27 mouse cellular contexts compared by ENCODE assay signal in the genomic region with DNA sequence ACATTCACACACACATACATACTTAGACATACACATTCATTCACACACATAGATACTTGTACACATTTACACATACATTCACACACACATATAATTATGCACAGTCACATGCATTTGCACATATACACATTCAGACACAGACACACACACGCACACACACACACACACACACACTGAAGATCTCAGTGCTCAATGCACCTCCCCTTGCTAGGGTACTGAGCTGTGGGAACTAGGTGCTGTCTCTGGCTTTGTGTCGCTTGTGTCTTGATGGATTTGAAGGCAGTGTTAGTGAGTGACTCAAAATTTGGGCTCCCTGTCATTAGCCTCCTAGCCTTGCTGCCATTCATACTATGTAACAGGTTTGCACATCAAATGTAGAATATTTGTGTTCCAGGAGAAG.
"Had no signal": no experiment of that assay in that cellular context is flagged by ENCODE, and none has a peak within 500 bp of the region (broad histone marks: within the 10 kb centered on the region; RNA-seq: fewer than 3 reads in every experiment).

No protein-coding gene starts in this region.

- H3K27ac ChIP-seq: embryonic facial prominence, embryonic 10.5 days; embryonic facial prominence, embryonic 12.5 days; embryonic facial prominence, embryonic 13.5 days; embryonic facial prominence, embryonic 15.5 days; forebrain, embryonic 10.5 days; forebrain, embryonic 12.5 days; forebrain, embryonic 13.5 days; forebrain, embryonic 15.5 days; gastrocnemius, adult 2 months had no signal

- H3K4me1 ChIP-seq: embryonic facial prominence, embryonic 10.5 days; embryonic facial prominence, embryonic 12.5 days; embryonic facial prominence, embryonic 13.5 days; embryonic facial prominence, embryonic 15.5 days; forebrain, embryonic 10.5 days; forebrain, embryonic 12.5 days; forebrain, embryonic 13.5 days; forebrain, embryonic 15.5 days had no signal

- H3K4me3 ChIP-seq: embryonic facial prominence, embryonic 10.5 days; embryonic facial prominence, embryonic 12.5 days; embryonic facial prominence, embryonic 13.5 days; embryonic facial prominence, embryonic 15.5 days; erythroblast, embryonic 14.5 days; forebrain, embryonic 10.5 days; forebrain, embryonic 12.5 days; forebrain, embryonic 13.5 days; forebrain, embryonic 15.5 days; gastrocnemius, adult 2 months had no signal

- DNase-seq: cerebellum, adult 2 months; cerebellum, adult 8-10 months; cerebellum, adult 9-10 months; cerebellum, adult 9-11 months; cerebellum, postnatal 10 days; cerebellum, postnatal 14 days; cerebellum, postnatal 25 days; cerebellum, postnatal 36 days; embryo, embryonic 11 days; forebrain, postnatal 0 days; gastrocnemius, adult 2 months; gastrocnemius, postnatal 10 days; gastrocnemius, postnatal 14 days; gastrocnemius, postnatal 25 days; gastrocnemius, postnatal 36 days; heart, adult 18-20 months had no signal

- H3K4me2 ChIP-seq: embryonic facial prominence, embryonic 12.5 days; embryonic facial prominence, embryonic 13.5 days; embryonic facial prominence, embryonic 15.5 days; forebrain, embryonic 12.5 days; forebrain, embryonic 13.5 days; forebrain, embryonic 15.5 days had no signal

- H3K27me3 ChIP-seq: embryonic facial prominence, embryonic 12.5 days; embryonic facial prominence, embryonic 13.5 days; embryonic facial prominence, embryonic 15.5 days; forebrain, embryonic 12.5 days; forebrain, embryonic 13.5 days; forebrain, embryonic 15.5 days had no signal

- H3K9me3 ChIP-seq: embryonic facial prominence, embryonic 10.5 days; embryonic facial prominence, embryonic 12.5 days; embryonic facial prominence, embryonic 13.5 days; embryonic facial prominence, embryonic 15.5 days; forebrain, embryonic 12.5 days; forebrain, embryonic 13.5 days; forebrain, embryonic 15.5 days had no signal

- H3K9ac ChIP-seq: embryonic facial prominence, embryonic 12.5 days; embryonic facial prominence, embryonic 13.5 days; embryonic facial prominence, embryonic 15.5 days; forebrain, embryonic 12.5 days; forebrain, embryonic 13.5 days; forebrain, embryonic 15.5 days; forebrain, postnatal 0 days had no signal

- ATAC-seq: forebrain, embryonic 13.5 days; forebrain, embryonic 14.5 days; forebrain, embryonic 15.5 days; forebrain, embryonic 16.5 days; forebrain, postnatal 0 days had no signal
